Mouse (Mus musculus): ENCODE data around the gene Selenom.
A peak's percentile ranks its signal among the peaks of the same experiment; 100 is the strongest.

Gene Selenom

DNA sequence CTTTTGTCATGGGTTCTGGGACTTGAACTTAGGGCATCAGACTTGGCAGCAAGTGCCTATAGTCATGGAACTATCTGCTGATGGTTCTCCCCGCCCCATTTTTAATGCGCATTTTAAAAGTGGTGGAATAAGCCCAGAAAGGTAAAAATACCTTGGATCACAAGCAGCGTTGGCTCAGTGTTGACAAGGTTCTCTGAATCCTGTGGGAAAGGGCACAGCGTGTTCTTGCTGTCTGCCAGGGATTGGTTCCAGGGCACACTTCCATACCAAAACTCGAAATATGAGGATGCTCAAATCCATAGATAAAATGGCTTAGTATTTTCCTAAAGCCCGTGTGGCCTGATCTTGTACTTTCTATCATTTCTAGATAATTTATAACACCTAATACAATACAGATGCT, 1.2 kb upstream of the Selenom start:
- DNase-seq (ENCODE audit: low read depth, low spot score) = peak; percentile 81

DNA sequence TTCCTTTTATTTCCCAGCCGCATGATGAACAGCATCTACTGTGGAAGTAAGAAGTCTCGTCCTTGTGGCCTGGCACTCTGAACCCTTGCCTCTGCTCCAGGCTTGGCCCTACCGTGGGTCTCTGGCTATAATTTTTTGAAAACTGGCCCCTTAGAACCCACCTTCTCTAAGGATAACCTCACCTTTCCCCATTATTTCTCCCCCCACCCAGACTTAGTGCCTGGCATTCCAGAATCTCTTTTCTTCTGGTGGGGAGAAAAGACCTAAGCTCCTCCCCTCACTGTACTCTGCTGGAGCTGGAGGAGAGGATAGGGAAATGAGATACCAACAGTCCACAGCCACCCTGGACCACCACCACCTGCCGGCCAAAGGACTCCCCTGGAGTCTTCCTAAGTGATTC, 732 bp downstream of the Selenom start:
- peak; percentile 65 for DNase-seq (ENCODE audit: low read depth, low spot score)

DNA sequence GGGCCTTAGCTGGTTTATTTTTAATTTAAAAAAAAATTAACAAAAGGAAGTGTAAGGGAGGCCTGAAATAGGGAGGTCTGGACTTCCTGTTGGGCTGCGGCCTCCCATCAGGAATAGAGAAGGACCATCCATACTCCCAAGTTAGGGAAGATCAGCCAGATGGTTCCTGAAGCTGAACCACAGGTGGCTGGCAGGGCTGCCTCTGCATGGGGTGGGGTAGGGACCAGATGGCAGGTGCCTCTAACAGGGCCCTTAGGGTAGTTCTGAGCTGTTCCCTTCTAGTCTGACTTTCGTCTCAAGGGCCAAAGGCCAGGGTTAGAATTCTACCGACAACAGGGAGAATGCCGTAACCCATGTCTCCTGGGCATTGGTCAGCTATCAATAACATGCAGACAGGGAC, 1.2 kb downstream of the Selenom start:
- DNase-seq (ENCODE audit: low read depth, low spot score) = peak; percentile 94

DNA sequence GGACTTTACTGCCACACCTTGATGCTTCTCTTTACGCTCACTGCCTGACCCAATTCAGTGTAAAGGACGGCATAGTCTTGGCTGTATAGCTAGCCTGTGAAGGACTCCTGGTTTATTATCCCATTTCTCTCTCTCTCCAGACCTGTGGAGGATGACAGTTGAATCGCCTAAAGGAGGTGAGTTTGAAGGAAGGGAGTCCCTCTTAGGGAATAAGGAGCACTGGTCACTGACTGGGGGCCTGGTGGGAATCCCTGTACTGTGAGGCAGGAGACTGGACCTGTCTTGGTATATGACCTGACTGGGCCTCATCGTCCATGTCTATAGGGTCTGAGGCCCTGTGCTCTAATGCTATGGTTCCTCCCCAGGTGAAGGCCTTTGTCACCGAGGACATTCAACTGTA, 1.6 kb downstream of the Selenom start:
- no peak for DNase-seq (ENCODE audit: low read depth, low spot score)

DNA sequence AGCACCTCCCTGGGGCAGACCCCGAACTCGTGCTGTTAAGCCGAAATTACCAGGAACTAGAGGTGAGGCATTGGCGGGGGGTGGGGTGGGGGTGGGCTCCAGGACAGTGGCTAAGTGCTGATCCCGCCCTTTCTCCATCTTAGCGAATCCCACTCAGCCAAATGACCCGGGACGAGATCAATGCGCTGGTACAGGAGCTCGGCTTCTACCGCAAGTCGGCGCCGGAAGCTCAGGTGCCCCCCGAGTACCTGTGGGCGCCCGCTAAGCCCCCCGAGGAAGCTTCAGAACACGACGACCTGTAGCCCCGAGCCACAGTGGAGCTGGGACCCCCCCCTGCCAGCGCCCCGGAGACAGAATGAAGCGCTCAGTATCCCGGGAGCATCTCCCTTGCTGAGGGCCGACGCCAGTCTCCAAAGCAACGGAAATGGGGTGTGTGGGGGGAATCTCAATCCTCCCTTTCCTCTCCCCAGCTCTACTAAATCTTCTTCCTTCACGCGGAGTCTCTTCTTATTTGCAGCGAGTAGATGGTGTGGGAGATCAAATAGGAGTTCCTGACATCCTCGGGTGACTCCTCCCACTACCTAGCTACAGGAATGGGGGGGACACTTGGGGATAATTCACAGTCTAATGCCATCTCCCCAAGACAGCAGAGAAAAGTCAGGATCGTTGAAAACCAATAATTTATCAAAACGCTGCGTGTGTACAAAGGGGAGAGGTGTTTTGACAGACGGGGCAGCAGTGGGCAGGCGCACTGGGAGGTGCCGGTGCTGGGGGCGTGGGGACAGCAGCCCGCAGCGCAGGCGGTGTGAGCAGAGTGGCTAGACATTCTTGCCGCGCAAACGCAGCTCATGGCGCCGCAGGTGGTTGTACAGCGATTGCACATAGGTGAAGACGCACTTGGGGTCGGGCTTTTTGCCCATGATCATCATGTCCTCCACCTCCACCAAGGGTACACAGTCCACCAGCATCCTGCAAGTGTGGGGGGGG, 2.7 kb downstream of the Selenom start:
- DNase-seq (ENCODE audit: low read depth, low spot score) = peak; percentile 52

DNA sequence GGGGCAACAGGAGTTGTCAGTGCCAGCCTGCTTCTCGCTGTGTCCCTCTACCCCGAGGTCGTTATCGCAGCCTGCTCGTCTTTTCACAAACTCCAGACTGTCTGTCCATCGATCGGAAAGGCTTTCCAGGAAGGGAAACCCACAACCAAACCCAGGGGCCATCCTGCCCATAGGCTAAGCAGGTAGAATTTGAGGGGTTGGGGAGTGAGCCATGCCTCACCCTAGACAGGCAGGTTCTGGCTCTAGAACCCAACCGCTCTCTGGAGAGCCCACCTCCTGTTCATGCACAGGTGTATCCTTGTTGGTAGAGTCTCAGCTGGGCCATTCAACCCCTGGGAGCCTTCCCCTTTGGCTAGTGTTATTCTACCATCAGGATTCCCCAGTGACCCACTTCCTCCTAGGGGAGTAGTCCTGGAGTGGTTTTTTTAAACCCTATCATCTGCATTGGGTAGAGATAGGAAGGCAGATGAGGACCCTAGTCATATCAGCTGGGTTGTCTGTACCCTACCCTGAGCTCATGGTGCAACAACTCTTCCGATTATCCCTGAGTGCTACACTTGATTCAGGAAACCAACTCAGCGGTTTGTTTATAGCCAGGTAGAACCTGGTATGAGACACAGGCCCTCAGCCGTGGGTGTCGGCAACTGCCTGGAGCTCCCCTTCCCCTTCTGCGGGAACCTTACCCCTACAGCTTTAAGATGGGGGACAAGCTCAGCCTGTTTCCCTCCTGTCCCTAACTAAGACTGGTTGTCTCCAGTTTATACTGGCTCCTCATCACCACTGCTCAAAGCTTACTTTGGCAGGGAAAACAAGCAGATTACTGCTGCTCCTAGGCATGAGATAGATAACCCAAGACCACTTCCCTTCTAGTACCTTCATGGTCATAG, 3.6 kb downstream of the Selenom start:
- no peak for DNase-seq (ENCODE audit: low read depth, low spot score)

DNA sequence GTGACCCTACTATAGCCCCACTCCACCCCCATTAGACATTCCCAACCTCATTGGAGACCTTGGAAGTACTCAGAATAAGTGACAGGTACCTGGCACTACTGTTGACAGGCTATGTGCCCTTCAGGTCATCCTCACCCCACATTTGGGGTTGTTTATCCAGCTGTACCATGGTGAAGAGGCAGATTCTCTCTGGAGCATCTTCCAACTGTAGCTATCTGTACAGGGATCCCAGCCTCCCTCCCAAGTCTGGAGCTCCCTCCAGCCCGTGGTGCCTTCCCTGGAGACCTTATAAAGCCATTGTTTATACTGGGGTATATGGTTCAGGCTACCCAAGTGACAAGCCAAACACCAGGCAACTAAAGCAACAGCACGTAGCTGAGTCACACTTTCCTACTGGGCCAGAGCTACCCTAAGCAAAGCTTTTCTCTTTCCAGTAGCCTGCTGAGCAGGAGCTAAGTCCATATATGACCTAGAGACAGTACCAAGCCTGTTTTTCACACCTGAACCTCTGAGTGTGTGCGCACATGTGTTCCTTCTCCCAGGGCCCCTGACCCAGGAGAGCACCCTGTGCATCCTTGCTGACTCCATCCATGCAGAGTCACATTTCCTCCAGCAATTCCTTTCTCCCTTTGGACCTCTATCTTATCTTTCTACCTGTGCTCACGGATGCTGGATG, 4.7 kb downstream of the Selenom start:
- peak; percentile 53 for DNase-seq (ENCODE audit: low read depth, low spot score)

DNA sequence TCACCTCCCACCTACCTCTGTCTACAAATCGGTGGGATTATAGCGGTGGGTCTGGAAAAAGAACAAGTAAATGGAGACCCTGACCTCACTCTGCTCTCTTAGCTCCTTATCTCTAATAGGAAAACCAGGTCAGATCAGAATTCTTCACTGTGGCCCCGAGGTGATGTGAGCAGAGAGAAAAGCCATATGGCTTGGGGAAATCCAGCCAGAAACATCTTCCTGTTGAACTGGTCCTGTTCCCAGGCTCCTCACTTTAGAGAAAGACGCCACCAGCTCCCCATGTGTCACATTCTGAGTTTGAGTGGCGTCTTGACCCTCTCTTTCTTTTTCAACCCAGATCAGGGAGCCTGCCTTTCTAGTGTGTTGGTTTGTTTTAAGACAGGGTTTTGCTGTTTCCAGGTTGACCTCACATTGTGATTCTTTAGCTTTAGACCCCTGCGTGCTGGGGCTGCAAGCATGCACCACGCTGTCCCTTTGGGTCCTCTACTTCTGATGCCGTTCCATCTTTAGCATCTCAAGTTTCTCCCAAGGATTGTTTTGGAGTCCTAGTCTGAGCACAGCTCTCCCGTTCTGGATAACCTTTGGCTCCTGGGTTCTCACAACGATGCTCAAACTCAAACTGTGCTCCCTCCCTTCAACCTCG, 5.4 kb downstream of the Selenom start:
- DNase-seq (ENCODE audit: low read depth, low spot score) = peak; percentile 87

DNA sequence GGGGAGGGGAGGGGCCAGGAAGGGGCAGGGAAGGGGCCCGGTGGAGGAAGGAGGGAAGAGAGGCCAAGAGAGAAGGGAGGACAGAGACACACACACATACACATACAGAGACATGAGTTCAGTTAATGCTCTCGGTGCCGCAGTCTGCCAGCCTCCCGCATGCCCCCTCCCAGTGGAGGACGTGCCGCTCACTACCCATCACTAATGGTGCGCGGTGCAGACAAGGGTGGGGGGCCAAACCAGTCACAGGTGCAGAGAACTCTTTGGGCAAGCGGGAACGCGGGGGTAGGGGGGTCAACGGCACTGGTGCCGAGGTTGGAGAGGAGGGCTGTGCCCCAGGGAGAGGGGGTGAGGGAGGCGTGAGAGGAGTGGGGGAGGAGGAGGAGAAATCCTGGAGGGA, 6.4 kb downstream of the Selenom start:
- no peak for DNase-seq (ENCODE audit: low read depth, low spot score)

DNA sequence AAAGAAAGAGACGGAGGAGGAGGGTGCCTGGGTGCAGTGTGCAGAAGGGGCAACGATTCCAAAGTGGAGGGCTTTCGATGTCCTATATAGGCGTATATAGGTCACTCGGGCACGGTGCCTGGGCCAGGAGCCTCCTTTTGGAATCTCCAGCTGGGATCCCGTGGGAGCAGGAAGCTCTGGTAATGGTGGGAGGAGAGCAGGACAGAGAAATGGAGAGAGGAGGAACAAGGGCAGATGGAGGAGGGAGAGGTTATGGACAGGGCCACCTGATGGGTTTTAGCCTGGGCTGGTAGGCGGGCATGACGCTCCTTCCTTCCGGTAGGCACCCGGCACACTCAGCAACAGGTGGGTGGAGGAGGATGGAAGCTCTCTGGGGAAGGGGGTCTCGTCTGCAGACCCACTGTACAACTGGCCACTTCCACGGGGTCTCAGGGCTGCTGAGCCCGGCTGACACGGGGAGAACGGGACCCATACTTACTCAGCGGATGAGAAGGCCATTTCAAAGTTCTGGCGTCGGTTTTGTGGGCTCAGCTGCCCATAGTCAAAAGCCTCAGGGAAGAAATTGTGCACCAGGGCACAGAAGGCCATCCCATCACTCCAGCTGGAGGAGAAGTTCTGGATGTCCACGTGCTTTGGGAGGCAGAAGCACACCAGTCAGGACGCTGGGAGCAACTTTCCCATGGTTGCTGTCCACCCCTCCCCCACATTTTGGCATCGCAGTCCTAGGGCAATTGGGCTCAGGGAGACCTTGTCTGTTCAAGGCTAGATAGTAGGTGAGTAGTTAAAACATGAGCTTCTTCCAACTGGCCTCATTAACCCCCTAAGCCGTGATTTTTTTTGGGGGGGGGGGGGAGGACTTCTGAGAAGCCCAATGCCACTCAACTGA, 7.1 kb downstream of the Selenom start:
- peak; percentile 53 for DNase-seq (ENCODE audit: low read depth, low spot score)

DNA sequence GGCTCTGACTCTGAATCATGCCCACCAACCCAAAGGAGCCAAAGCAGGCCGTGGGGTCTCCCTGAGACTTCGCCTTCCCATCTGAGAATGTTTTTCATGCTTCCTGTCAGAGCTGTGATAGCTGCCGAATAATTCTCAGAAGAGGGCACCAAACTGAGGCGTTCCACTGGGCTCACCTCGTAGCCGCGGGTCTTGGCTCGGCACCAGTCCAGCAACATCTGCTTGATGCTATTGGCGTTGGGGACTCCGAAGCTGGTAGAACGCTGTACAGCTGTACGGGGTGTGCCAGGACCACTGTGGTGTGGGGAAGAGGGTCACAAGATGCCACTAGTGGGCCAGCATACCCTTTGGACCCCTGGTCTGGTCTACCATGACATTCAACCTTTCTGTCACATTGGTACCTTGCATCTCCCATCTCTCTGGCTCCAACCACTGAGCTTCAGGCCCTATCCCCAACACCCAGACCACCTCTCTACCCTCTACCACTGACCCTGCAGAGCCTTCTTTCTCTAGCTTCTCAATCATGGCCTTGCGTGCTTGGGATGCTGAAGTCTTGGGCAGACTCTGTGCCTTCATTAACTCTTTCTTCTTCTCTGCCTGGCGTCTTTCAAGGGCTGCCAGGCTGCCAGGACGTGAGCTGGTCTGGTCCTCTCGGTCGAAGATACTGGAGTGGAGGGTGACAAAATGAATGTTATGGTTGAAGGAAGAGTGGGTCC, 8.0 kb downstream of the Selenom start:
- DNase-seq (ENCODE audit: low read depth, low spot score) = no peak

DNA sequence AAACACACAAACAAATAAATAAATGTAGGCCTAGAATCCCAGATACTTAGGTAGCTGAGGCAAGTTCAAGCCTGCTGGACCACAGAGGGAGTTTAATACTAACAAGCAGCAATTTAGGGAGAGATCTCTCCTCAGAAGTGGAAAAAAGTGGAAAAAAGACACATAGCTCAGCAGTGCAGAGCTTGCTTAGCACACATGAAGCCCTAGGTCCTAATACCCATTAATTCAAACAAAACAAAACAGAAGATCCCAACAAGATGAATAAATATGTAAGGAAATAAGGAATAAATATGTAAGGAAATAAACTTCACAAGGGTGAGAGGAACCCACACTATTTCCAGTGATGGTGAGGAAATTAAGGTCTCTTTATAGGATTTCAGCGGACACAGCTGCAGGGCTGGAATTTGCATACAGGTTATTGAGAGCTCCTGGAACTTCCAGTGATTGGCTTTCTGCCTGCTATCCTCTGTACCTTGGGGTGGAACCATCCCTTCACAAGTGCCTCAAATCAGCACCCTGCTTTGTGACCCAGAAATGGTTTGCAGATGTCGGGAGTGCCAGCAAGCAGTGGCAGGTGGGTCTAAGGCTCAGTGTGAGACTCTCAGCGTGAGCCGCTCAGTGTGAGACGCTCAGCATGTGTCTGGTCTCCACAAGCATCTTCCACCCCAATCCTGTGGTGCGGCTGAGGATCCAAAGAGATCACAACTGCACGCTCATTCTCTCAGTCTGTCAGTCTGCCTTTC, 9.5 kb downstream of the Selenom start:
- no peak for DNase-seq (ENCODE audit: low read depth, low spot score)

DNA sequence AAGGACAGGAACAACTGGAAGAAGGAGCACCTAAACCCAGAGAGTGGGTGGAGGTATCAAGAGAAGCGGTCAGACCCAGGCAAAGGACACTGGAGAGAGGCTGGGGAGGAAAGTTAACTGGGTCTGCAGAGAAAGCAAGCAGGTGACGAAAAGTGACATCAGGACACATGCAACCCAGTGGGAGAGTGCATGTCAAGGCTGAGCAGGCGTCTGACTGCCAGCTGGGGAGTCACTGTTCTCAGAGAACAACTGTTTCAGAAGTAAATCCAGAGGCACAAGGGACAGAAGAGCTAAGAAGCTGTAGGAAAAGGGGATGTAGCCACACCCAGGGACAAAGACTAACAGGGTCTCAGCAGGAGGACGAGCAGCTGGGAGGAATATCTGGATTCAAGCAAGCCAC, 11.1 kb downstream of the Selenom start:
- no peak for DNase-seq (ENCODE audit: low read depth, low spot score)

DNA sequence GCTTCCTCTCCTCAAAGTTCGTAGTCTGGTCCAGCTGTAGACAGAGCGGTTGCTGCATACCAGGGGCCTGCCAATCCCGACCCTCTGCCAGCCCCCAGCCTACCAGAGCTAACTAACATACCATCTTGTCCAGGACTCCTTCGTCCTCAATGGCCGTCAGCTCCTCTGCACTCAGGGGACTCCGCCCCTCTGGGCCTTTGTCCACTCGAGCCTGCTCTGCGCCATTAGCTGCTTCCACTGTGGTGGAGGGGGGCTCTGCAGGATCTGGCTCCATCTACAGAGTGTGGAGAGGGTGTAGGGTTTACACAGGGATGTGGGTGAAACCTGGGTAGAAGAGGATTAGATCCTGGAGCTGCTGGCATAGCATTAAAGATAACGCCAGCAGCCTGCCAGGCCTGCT, 11.7 kb downstream of the Selenom start:
- DNase-seq (ENCODE audit: low read depth, low spot score) = no peak

DNA sequence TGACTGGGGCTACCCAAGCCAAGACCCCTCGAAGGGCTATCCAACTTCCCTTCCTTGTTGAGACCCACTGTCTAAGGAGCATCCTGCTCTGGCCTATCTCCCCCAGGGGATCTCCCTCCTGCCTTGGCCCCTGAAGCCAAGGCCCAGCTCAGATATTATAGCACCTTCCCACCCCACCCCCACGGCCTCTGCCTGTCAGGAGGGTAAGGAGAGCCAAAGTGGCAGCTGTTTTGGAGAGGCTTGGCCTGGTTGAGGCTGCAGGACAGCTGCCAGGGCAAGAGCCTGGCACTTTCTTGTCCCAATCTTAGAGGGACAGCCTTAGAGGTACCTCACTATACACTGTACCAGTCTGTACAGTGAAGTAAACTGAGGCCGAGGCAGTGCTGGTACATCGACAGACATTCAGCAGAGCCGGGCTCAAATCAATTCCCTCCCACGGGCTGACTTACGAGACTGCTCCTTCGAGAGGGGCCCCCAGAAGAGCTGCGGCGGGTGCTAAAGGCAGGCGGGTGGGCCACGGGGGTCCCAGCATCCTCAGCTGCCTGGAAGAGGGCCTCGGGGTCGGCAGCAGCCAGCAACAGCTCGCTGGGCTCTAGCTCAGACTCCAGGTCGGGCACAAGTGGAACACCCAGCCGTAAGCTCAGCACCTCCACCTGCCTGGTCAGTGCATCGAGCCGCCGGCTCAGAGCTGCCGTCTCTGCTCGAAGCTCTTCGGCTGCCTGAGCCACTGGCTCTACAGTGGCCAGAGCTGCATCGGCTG, 12.7 kb downstream of the Selenom start:
- no peak for DNase-seq (ENCODE audit: low read depth, low spot score)

DNA sequence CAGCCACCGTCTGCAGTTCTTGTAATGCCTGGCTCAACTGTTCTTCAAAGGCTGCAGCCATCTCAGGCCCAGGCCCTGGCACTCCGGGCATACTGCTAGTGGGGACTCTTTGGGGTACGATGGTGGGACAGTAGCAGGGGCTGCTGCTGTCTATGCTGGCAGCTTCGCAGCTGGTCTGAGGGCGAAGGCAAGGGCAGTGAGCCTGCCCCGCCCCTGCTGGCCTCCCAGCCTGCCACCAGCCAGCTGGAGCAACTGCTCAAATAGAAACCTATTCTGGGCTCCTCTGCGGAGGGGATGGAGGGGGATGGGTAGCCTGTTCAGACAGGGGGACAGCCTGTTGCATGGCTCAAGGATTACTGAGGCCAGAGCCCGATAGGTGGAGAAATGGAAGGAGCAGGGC, 13.3 kb downstream of the Selenom start:
- DNase-seq (ENCODE audit: low read depth, low spot score) = no peak

DNA sequence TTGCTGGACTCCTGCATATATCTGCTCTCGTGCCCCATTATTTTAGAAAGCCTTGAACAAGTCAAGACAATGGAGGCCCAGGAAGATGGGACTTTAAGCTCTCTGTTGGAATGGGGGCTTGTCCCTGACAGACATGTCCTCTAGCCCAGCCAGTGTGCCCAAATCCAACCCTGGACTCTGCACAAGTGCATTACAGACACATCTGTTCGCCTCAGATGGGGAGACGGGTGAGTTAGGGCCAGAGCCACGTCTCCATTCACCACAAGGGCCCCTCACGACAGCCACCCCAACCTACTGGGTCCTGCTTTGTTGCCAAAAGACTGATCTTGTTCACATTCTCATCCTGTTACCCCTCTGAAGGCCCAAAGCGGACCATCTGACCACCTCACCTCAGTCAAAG, 13.7 kb downstream of the Selenom start:
- no peak for DNase-seq (ENCODE audit: low read depth, low spot score)

All from brain, adult 2 months (tissue).